In genomic region chr1:165704841-165705240, GRCm38 (mm10) we compare ENCODE assay signal across 15 mouse cellular contexts. TPM values are rescaled to one million over a fixed set of nuclear protein-coding genes. Genes with fewer than 3 reads are reported as not detected.
DNase-seq lines count a peak whose midpoint lies in the region; ATAC-seq and TF ChIP-seq lines count a peak whose summit lies in the region.
"Had no signal": no experiment of that assay in that cellular context is flagged by ENCODE, and none has a peak within 500 bp of the region (broad histone marks: within the 10 kb centered on the region; RNA-seq: fewer than 3 reads in every experiment).

No protein-coding gene starts in this region.

- H3K27me3 ChIP-seq in hindbrain, embryonic 13.5 days = peaks cover 69% of the 10 kb centered on the region
- H3K27me3 ChIP-seq in hindbrain, embryonic 11.5 days (ENCODE audit: control insufficient read depth, insufficient read depth, low read length) = peaks cover 10% of the 10 kb centered on the region
- no peaks in the 10 kb centered on the region for H3K27me3 ChIP-seq in lung, embryonic 16.5 days (ENCODE audit: control insufficient read depth, insufficient read depth, low read depth, low read length)
- H3K27me3 ChIP-seq in limb, embryonic 10.5 days (ENCODE audit: low read depth, poor library complexity, severe bottlenecking) = peaks cover 68% of the 10 kb centered on the region
- H3K27me3 ChIP-seq: embryonic facial prominence, embryonic 15.5 days had no signal

- 88% methylated on average over 3 of the region's 3 CpGs for WGBS in hindbrain, embryonic 13.5 days
- WGBS in hindbrain, embryonic 11.5 days = 80% methylated on average over 3 of the region's 3 CpGs
- WGBS in lung, embryonic 16.5 days = 82% methylated on average over 3 of the region's 3 CpGs
- whole genome bisulfite sequencing in lung, adult 2 months = 75% methylated on average over 3 of the region's 3 CpGs
- WGBS in limb, embryonic 10.5 days = 72% methylated on average over 3 of the region's 3 CpGs

- no peak for TF ChIP-seq POLR2A in lung, adult 2 months (IDR thresholded peaks at IDR 0.05; ENCODE audit: borderline replicate concordance, extremely low read depth, low read depth, low read length)

- H3K9me3 ChIP-seq in hindbrain, embryonic 13.5 days = no peaks in the 10 kb centered on the region
- no peaks in the 10 kb centered on the region for H3K9me3 ChIP-seq in hindbrain, embryonic 11.5 days (ENCODE audit: control insufficient read depth, low read length)
- no peaks in the 10 kb centered on the region for H3K9me3 ChIP-seq in lung, embryonic 16.5 days (ENCODE audit: control insufficient read depth, low read length)
- no peaks in the 10 kb centered on the region for H3K9me3 ChIP-seq in limb, embryonic 10.5 days (replicated peaks)
- H3K9me3 ChIP-seq: embryonic facial prominence, embryonic 15.5 days; hindbrain, embryonic 10.5 days; midbrain, embryonic 15.5 days had no signal

- no peak for ATAC-seq in hindbrain, embryonic 13.5 days (ENCODE audit: low FRiP score)
- ATAC-seq in hindbrain, embryonic 11.5 days (ENCODE audit: low FRiP score) = no peak
- no peak for ATAC-seq in lung, embryonic 16.5 days (ENCODE audit: low read depth)
- ATAC-seq: forebrain, embryonic 14.5 days; midbrain, embryonic 15.5 days had no signal

- no peak for DNase-seq in hindbrain, embryonic 11.5 days (ENCODE audit: low spot score)
- DNase-seq in lung, adult 2 months = no peak
- peak; percentile 38 for DNase-seq in induced T-regulatory cell, adult 2 months (ENCODE audit: low read depth)
- DNase-seq in limb, embryonic 10.5 days (ENCODE audit: low spot score) = no peak
- DNase-seq in testis, postnatal 14 days (ENCODE audit: low spot score) = no peak
- DNase-seq: cerebellum, adult 11 months; kidney, postnatal 14 days; lung, postnatal 4 days; thymus, postnatal 4 days had no signal

- H3K4me2 ChIP-seq in hindbrain, embryonic 13.5 days = 0 out of 2 replicates have a peak overlapping the region, but pooled peaks have one; percentile 1
- no peak overlapping the region for H3K4me2 ChIP-seq in hindbrain, embryonic 11.5 days (replicated peaks; ENCODE audit: low read depth, low read length)
- H3K4me2 ChIP-seq in lung, embryonic 16.5 days (ENCODE audit: low read depth, low read length) = peak overlapping the region; percentile 81; the same call in 1 of the 2 replicates
- H3K4me2 ChIP-seq: embryonic facial prominence, embryonic 15.5 days; midbrain, embryonic 15.5 days had no signal

- H3K9ac ChIP-seq in hindbrain, embryonic 13.5 days = no peak overlapping the region
- no peak overlapping the region for H3K9ac ChIP-seq in hindbrain, embryonic 11.5 days (ENCODE audit: low read depth, low read length)
- H3K9ac ChIP-seq in lung, embryonic 16.5 days (ENCODE audit: low read length) = no peak overlapping the region
- H3K9ac ChIP-seq: embryonic facial prominence, embryonic 15.5 days; midbrain, embryonic 15.5 days had no signal

- peaks cover 24% of the 10 kb centered on the region for H3K4me1 ChIP-seq in hindbrain, embryonic 13.5 days (replicated peaks)
- H3K4me1 ChIP-seq in hindbrain, embryonic 11.5 days (replicated peaks; ENCODE audit: control insufficient read depth, insufficient read depth, low read length) = no peaks in the 10 kb centered on the region
- H3K4me1 ChIP-seq in lung, embryonic 16.5 days (replicated peaks; ENCODE audit: control insufficient read depth, insufficient read depth, low read length) = peaks cover 49% of the 10 kb centered on the region
- H3K4me1 ChIP-seq in lung, adult 2 months (ENCODE audit: control insufficient read depth, insufficient read depth, low read length) = peaks cover 31% of the 10 kb centered on the region
- H3K4me1 ChIP-seq in limb, embryonic 10.5 days = peaks cover 62% of the 10 kb centered on the region

- no peak for TF ChIP-seq CTCF in lung, adult 2 months (IDR thresholded peaks at IDR 0.05; ENCODE audit: insufficient read depth, low read length)

- no peak overlapping the region for H3K4me3 ChIP-seq in hindbrain, embryonic 13.5 days
- no peak overlapping the region for H3K4me3 ChIP-seq in hindbrain, embryonic 11.5 days (ENCODE audit: low read depth, low read length)
- H3K4me3 ChIP-seq in lung, embryonic 16.5 days (ENCODE audit: low read length) = no peak overlapping the region
- H3K4me3 ChIP-seq in lung, adult 2 months (replicated peaks; ENCODE audit: extremely low read depth, low read depth, low read length) = no peak overlapping the region
- no peak overlapping the region for H3K4me3 ChIP-seq in limb, embryonic 10.5 days
- H3K4me3 ChIP-seq: embryonic facial prominence, embryonic 15.5 days; hindbrain, embryonic 10.5 days; midbrain, embryonic 15.5 days had no signal

- H3K27ac ChIP-seq in hindbrain, embryonic 13.5 days = no peak overlapping the region
- H3K27ac ChIP-seq in hindbrain, embryonic 11.5 days (ENCODE audit: low read depth, low read length) = no peak overlapping the region
- no peak overlapping the region for H3K27ac ChIP-seq in lung, embryonic 16.5 days (ENCODE audit: low read length)
- H3K27ac ChIP-seq in limb, embryonic 10.5 days = peak overlapping the region; percentile 34; the same call in 1 of the 2 replicates
- H3K27ac ChIP-seq: embryonic facial prominence, embryonic 15.5 days; hindbrain, embryonic 10.5 days; midbrain, embryonic 15.5 days had no signal

- H3K36me3 ChIP-seq in hindbrain, embryonic 13.5 days = no peaks in the 10 kb centered on the region
- no peaks in the 10 kb centered on the region for H3K36me3 ChIP-seq in hindbrain, embryonic 11.5 days (ENCODE audit: control insufficient read depth, insufficient read depth, low read length)
- H3K36me3 ChIP-seq in lung, embryonic 16.5 days (ENCODE audit: control insufficient read depth, insufficient read depth, low read length) = no peaks in the 10 kb centered on the region
- no peaks in the 10 kb centered on the region for H3K36me3 ChIP-seq in limb, embryonic 10.5 days
- H3K36me3 ChIP-seq: embryonic facial prominence, embryonic 15.5 days; hindbrain, embryonic 10.5 days; midbrain, embryonic 15.5 days had no signal

RNA-seq across cellular contexts. Expression of gene Rcsd1, which starts 4.7 kb away (rescaled TPM):
- polyA plus RNA-seq in hindbrain, embryonic 13.5 days (2015; fragmentation: Nextera tagmentation; extraction: Ambion mirVana) = 12.4 and 13.5 TPM in 2 replicates
- 8.5 and 9.4 TPM in 2 replicates for polyA plus RNA-seq in hindbrain, embryonic 11.5 days (2014; fragmentation: Nextera tagmentation; extraction: Ambion mirVana)
- polyA plus RNA-seq in lung, embryonic 16.5 days (2015; fragmentation: Nextera tagmentation; extraction: Ambion mirVana) = 47.8 and 51.5 TPM in 2 replicates
- polyA plus RNA-seq in lung, adult 2 months (2012; rRNA removed) = 33.9 and 40.9 TPM in 2 replicates
- 10.1 and 10.8 TPM in 2 replicates for polyA plus RNA-seq in limb, embryonic 10.5 days (2016; fragmentation: Nextera tagmentation; extraction: Ambion mirVana)

RNA-seq across cellular contexts. Expression of gene Creg1, which starts 58.7 kb away (rescaled TPM):
- polyA plus RNA-seq in hindbrain, embryonic 13.5 days (2015; fragmentation: Nextera tagmentation; extraction: Ambion mirVana) = 24.1 and 31.6 TPM in 2 replicates
- polyA plus RNA-seq in hindbrain, embryonic 11.5 days (2014; fragmentation: Nextera tagmentation; extraction: Ambion mirVana) = 38.1 and 38.2 TPM in 2 replicates
- 60.8 and 68.6 TPM in 2 replicates for polyA plus RNA-seq in lung, embryonic 16.5 days (2015; fragmentation: Nextera tagmentation; extraction: Ambion mirVana)
- polyA plus RNA-seq in lung, adult 2 months (2012; rRNA removed) = 91.8 and 94.8 TPM in 2 replicates
- 31.5 and 36.0 TPM in 2 replicates for polyA plus RNA-seq in limb, embryonic 10.5 days (2016; fragmentation: Nextera tagmentation; extraction: Ambion mirVana)
